In genomic region chr7:24904936-24905335, GRCm38 (mm10) we compare ENCODE assay signal across 8 mouse cellular contexts. TPM values are rescaled to one million over a fixed set of nuclear protein-coding genes. Genes with fewer than 3 reads are reported as not detected.
DNase-seq lines count a peak whose midpoint lies in the region; ATAC-seq and TF ChIP-seq lines count a peak whose summit lies in the region.

No protein-coding gene starts in this region.

- DNase-seq in frontal cortex, postnatal 25 days (ENCODE audit: low spot score in 2 of 2), result no peak
- peak; percentile 76 for DNase-seq in c-Kit-negative CD71-positive TER-119-positive erythroid progenitor cells, embryonic 14.5 days (ENCODE audit: low read depth, low spot score)
- peak; percentile 87 for DNase-seq in induced T-regulatory cell, adult 2 months (ENCODE audit: low read depth)
- DNase-seq in naive thymus-derived CD4-positive, alpha-beta T cell, adult 2 months (ENCODE audit: low read depth), result peak; percentile 77

- TF ChIP-seq POLR2A in testis, adult 2 months (IDR thresholded peaks at IDR 0.05; ENCODE audit: control insufficient read depth, low read depth, low read length), result no peak

- H3K4me1 ChIP-seq in liver, embryonic 12.5 days, result peaks cover 64% of the 10 kb centered on the region
- peaks cover 3% of the 10 kb centered on the region; the same call in 1 of the 2 replicates for H3K4me1 ChIP-seq in testis, adult 2 months (ENCODE audit: control insufficient read depth, insufficient read depth, low read length)

- H3K9me3 ChIP-seq in liver, embryonic 12.5 days (replicated peaks), result no peaks in the 10 kb centered on the region

- peak overlapping the region; percentile 76 for H3K4me3 ChIP-seq in liver, embryonic 12.5 days
- no peak overlapping the region for H3K4me3 ChIP-seq in testis, adult 2 months (ENCODE audit: control insufficient read depth, low read depth, low read length)

- TF ChIP-seq CTCF in testis, adult 2 months (IDR thresholded peaks at IDR 0.05; ENCODE audit: control insufficient read depth, insufficient read depth, insufficient replicate concordance, low read depth, low read length), result peak; percentile 29; the same call in 1 of the 2 replicates

- peaks cover 25% of the 10 kb centered on the region for H3K36me3 ChIP-seq in liver, embryonic 12.5 days
- H3K36me3 ChIP-seq in testis, adult 2 months (ENCODE audit: control insufficient read depth, insufficient read depth, low read length), result no peaks in the 10 kb centered on the region

- WGBS in liver, embryonic 12.5 days (ENCODE audit: insufficient replicate concordance), result 9% methylated on average over 3 of the region's 3 CpGs

- peak overlapping the region; percentile 87 for H3K9ac ChIP-seq in liver, embryonic 12.5 days

- peak overlapping the region; percentile 91 for H3K4me2 ChIP-seq in liver, embryonic 12.5 days

- no peaks in the 10 kb centered on the region for H3K27me3 ChIP-seq in liver, embryonic 12.5 days (replicated peaks)
- no peaks in the 10 kb centered on the region for H3K27me3 ChIP-seq in testis, adult 2 months (ENCODE audit: control insufficient read depth, insufficient read depth, low read length)

- H3K27ac ChIP-seq in liver, embryonic 12.5 days, result peak overlapping the region; percentile 90
- H3K27ac ChIP-seq in testis, adult 2 months (ENCODE audit: control insufficient read depth, insufficient read depth, low read depth, low read length), result no peak overlapping the region

- ATAC-seq in frontal cortex, adult (ENCODE audit: low TSS enrichment), result 0 out of 2 replicates have a peak, but pooled peaks have one; percentile 27
- ATAC-seq in erythroid progenitor cell, adult 5-6 weeks (replicated peaks; ENCODE audit: low FRiP score, poor library complexity, severe bottlenecking), result peak; percentile 68
- ATAC-seq in liver, embryonic 12.5 days, result 0 out of 2 replicates have a peak, but pooled peaks have one; percentile 16

RNA-seq across cellular contexts. Expression of gene Arhgef1, which starts 2.2 kb away (rescaled TPM):
- 36.4 and 59.1 TPM in 2 replicates for total RNA-seq in erythroid progenitor cell, adult 5-6 weeks (2015; ENCODE audit: low replicate concordance)
- total RNA-seq in erythroid progenitor cell, adult 5-6 weeks (2017; ENCODE audit: low replicate concordance), result 35.8 and 40.3 TPM in 2 replicates
- polyA plus RNA-seq in liver, embryonic 12.5 days (2016; fragmentation: Nextera tagmentation; extraction: Ambion mirVana), result 71.9 and 80.4 TPM in 2 replicates
- polyA plus RNA-seq in testis, adult 2 months (2012; rRNA removed), result 39.6 and 40.8 TPM in 2 replicates

RNA-seq across cellular contexts. Expression of gene Cd79a, which starts 7.8 kb away (rescaled TPM):
- 56.2 and 74.6 TPM in 2 replicates for total RNA-seq in erythroid progenitor cell, adult 5-6 weeks (2015; ENCODE audit: low replicate concordance)
- total RNA-seq in erythroid progenitor cell, adult 5-6 weeks (2017; ENCODE audit: low replicate concordance), result 12.7 and 14.7 TPM in 2 replicates
- 0.12 TPM in 1 of 2 replicates, not detected in the other for polyA plus RNA-seq in liver, embryonic 12.5 days (2016; fragmentation: Nextera tagmentation; extraction: Ambion mirVana)
- polyA plus RNA-seq in testis, adult 2 months (2012; rRNA removed), result 0.15 and 0.16 TPM in 2 replicates

RNA-seq across cellular contexts. Expression of gene Rps19, which starts 20.8 kb away (rescaled TPM):
- total RNA-seq in erythroid progenitor cell, adult 5-6 weeks (2015; ENCODE audit: low replicate concordance), result 818 and 840 TPM in 2 replicates
- total RNA-seq in erythroid progenitor cell, adult 5-6 weeks (2017; ENCODE audit: low replicate concordance), result 217 and 310 TPM in 2 replicates
- polyA plus RNA-seq in liver, embryonic 12.5 days (2016; fragmentation: Nextera tagmentation; extraction: Ambion mirVana), result 1,803 and 1,813 TPM in 2 replicates
- 122 and 150 TPM in 2 replicates for polyA plus RNA-seq in testis, adult 2 months (2012; rRNA removed)

RNA-seq across cellular contexts. Expression of gene Dmrtc2, which starts 35.1 kb away (rescaled TPM):
- total RNA-seq in erythroid progenitor cell, adult 5-6 weeks (2015; ENCODE audit: low replicate concordance), result not detected in 2 replicates
- total RNA-seq in erythroid progenitor cell, adult 5-6 weeks (2017; ENCODE audit: low replicate concordance), result not detected in 2 replicates
- polyA plus RNA-seq in liver, embryonic 12.5 days (2016; fragmentation: Nextera tagmentation; extraction: Ambion mirVana), result not detected in 2 replicates
- polyA plus RNA-seq in testis, adult 2 months (2012; rRNA removed), result 129 and 134 TPM in 2 replicates

RNA-seq across cellular contexts. Expression of gene Lypd4, which starts 35.2 kb away (rescaled TPM):
- not detected in 2 replicates for total RNA-seq in erythroid progenitor cell, adult 5-6 weeks (2015; ENCODE audit: low replicate concordance)
- total RNA-seq in erythroid progenitor cell, adult 5-6 weeks (2017; ENCODE audit: low replicate concordance), result not detected in 2 replicates
- not detected in 2 replicates for polyA plus RNA-seq in liver, embryonic 12.5 days (2016; fragmentation: Nextera tagmentation; extraction: Ambion mirVana)
- polyA plus RNA-seq in testis, adult 2 months (2012; rRNA removed), result 909 and 952 TPM in 2 replicates

Comparison
In these comparisons a context has a peak if more than half of its experiments do, and no peak if none do; other contexts are left out.
1. ATAC-seq: peak in every context shown above with its lines; median percentile 68 in erythroid progenitor cell, adult 5-6 weeks; 27 in frontal cortex, adult; 16 in liver, embryonic 12.5 days.
2. DNase-seq: peak in c-Kit-negative CD71-positive TER-119-positive erythroid progenitor cells, embryonic 14.5 days (single experiment), induced T-regulatory cell, adult 2 months (single experiment) and naive thymus-derived CD4-positive, alpha-beta T cell, adult 2 months (single experiment); none in frontal cortex, postnatal 25 days (0 of 2).
3. RNA of gene Rps19, which starts 20.8 kb away (polyA plus RNA-seq): 1,803 to 1,813 TPM in liver, embryonic 12.5 days; 122 to 150 TPM in testis, adult 2 months; every median in the first group is over 10 times any median in the second.